Mouse (Mus musculus): ENCODE data around the gene Adm. TPM values are rescaled to one million over a fixed set of nuclear protein-coding genes. Genes with fewer than 3 reads are reported as not detected.
"Not testable (repeated sequence)": the region's sequence is repeated elsewhere in the genome, so short reads cannot be mapped to it uniquely, and the experiment has no call there.

Adm gene
- polyA plus RNA-seq (2015; fragmentation: Nextera tagmentation; extraction: Ambion mirVana), result 4.1 and 4.6 TPM in 2 replicates

DNA sequence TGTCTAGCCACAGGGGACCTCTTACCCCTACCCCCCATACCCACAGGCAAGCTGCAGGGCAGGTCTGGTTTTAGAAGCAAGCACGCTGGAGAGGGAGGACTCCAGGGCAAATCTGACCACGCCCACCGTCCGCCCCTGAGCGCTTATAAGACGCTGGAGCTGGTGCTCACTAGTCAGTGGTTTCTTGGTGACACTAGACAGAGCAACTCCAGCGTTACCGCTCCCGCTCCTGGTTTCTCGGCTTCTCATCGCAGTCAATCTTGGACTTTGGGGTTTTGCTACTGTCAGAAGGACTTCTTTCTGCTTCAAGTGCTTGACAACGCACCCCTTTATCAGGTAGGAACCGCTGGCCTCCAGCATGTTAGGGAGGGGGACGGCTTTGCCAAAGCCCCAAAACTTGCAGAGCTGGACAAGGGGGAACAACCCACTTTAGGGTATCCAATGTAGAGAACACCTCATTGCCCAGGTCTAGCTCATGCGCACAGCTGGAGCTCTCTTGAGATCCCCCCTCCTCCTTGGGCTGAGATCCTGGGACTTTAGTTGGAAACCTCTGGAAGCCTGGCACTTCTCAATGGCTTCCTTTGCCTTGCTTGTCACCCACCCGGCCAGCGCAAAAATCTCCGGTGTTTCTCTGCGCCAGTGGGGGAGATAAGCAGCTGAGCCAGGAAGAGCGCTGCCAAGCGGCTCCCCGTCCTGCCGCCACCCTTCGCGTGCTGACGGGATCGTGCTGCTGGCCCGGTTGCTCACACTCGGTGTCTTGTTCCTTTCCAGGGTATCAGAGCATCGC lies at the start of gene Adm:
Gene Adm (plus strand): TSS at position 176 of the 787 bp plus-strand sequence.
- Histone ChIP-seq H3K36me3 (ENCODE audit: control insufficient read depth, insufficient read depth, low read length) (no peaks in the 10 kb centered on the region), H3K27ac (ENCODE audit: low read length) (no peak within 1 kb of the TSS), H3K27me3 (ENCODE audit: control insufficient read depth, insufficient read depth, low read length) (peaks cover 13% of the 10 kb centered on the region; the same call in 1 of the 2 replicates), H3K9me3 (replicated peaks; ENCODE audit: control insufficient read depth, low read length) (no peaks in the 10 kb centered on the region), H3K9ac (ENCODE audit: low read length) (peak within 1 kb of the TSS; percentile 71), H3K4me1 (ENCODE audit: control insufficient read depth, insufficient read depth, low read length) (peaks cover 13% of the 10 kb centered on the region), H3K4me3 (replicated peaks; ENCODE audit: low read length) (peak within 1 kb of the TSS; percentile 54), H3K4me2 (ENCODE audit: low read depth, low read length) (peak within 1 kb of the TSS; percentile 86)
- ATAC-seq (ENCODE audit: insufficient read depth, low FRiP score), result peak; percentile 58; the same call in 1 of the 2 replicates
- WGBS, result 1% methylated on average over 30 of the region's 30 CpGs

DNA sequence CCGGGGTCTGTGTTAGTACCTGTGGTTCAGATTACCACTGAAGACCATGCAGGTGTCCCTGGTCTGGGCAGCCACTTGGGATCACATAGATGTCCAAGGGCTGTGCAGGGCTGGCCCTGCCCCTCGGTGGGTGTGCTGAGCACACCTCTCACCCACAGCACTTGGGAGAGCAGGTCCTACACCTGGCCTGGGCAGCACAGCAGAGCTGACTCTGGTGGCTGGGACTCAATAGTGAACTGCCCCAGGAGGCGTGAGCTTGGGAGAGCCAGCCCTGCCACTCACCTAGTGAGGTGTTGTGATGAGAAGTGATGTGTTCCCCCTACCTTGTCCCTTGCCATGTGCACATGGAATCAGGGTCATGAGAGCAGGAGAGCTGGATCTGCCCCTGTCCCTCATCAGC lies 43.8 kb upstream of the Adm start:
- WGBS, result 93% methylated on average over 3 of the region's 3 CpGs
- Histone ChIP-seq H3K9ac (ENCODE audit: low read length) (no peak overlapping the region), H3K27ac (ENCODE audit: low read length) (no peak overlapping the region), H3K36me3 (ENCODE audit: control insufficient read depth, insufficient read depth, low read length) (no peaks in the 10 kb centered on the region), H3K4me3 (replicated peaks; ENCODE audit: low read length) (no peak overlapping the region), H3K27me3 (ENCODE audit: control insufficient read depth, insufficient read depth, low read length) (no peaks in the 10 kb centered on the region), H3K4me2 (ENCODE audit: low read depth, low read length) (no peak overlapping the region), H3K9me3 (replicated peaks; ENCODE audit: control insufficient read depth, low read length) (no peaks in the 10 kb centered on the region), H3K4me1 (ENCODE audit: control insufficient read depth, insufficient read depth, low read length) (no peaks in the 10 kb centered on the region)
- no peak for ATAC-seq (ENCODE audit: insufficient read depth, low FRiP score)

DNA sequence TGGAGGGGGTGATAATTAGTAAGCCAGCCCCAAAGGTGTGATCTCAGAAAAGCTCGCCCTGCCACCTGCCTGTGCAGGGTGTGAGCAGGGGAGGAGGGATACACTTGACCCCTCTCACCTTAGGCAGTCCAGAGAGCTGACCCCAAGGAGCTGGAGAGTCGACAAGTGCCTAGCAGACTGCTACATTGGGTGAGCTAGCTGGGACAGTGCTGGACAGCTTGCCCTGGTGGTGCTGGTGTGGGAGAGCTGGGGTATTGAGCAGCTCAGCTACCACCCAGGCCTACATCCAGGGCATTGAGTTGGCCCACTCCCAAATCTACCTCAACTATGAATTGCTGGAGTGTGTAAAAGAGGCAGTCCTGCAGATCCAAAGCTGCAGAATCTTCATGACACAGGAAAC lies 43.3 kb upstream of the Adm start:
- H3K27ac ChIP-seq (ENCODE audit: low read length), result no peak overlapping the region
- H3K4me1 ChIP-seq (ENCODE audit: control insufficient read depth, insufficient read depth, low read length), result no peaks in the 10 kb centered on the region
- no peak overlapping the region for H3K9ac ChIP-seq (ENCODE audit: low read length)
- no peak overlapping the region for H3K4me2 ChIP-seq (ENCODE audit: low read depth, low read length)
- H3K9me3 ChIP-seq (replicated peaks; ENCODE audit: control insufficient read depth, low read length), result no peaks in the 10 kb centered on the region
- H3K4me3 ChIP-seq (replicated peaks; ENCODE audit: low read length), result no peak overlapping the region
- 54% methylated on average over 2 of the region's 2 CpGs for WGBS
- ATAC-seq (ENCODE audit: insufficient read depth, low FRiP score), result 0 out of 2 replicates have a peak, but pooled peaks have one; percentile 13
- no peaks in the 10 kb centered on the region for H3K27me3 ChIP-seq (ENCODE audit: control insufficient read depth, insufficient read depth, low read length)
- H3K36me3 ChIP-seq (ENCODE audit: control insufficient read depth, insufficient read depth, low read length), result no peaks in the 10 kb centered on the region

DNA sequence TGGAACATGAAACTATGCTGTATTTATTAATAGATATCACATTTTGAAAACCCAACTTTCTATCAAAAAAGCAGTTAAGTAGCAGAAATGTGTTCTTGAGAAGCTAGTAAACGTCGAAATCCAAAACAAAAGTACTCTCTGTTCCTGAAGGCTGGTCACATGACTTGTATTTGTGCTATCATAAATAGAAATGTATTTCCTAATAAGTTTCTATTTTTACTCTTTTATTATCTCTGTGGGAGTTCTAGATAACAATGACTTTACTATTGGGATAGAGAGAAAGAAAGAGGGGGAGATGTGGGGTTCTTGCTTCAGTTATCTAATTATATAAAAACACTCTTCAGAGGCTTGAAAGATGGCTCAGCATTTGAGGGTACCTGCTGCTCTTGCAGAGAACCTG lies 42.2 kb upstream of the Adm start:
- H3K27ac ChIP-seq (ENCODE audit: low read length), result no peak overlapping the region
- no peaks in the 10 kb centered on the region for H3K36me3 ChIP-seq (ENCODE audit: control insufficient read depth, insufficient read depth, low read length)
- no peaks in the 10 kb centered on the region for H3K27me3 ChIP-seq (ENCODE audit: control insufficient read depth, insufficient read depth, low read length)
- ATAC-seq (ENCODE audit: insufficient read depth, low FRiP score), result no peak
- H3K4me2 ChIP-seq (ENCODE audit: low read depth, low read length), result no peak overlapping the region
- WGBS, result 68% methylated on average over 2 of the region's 2 CpGs
- no peak overlapping the region for H3K9ac ChIP-seq (ENCODE audit: low read length)
- no peaks in the 10 kb centered on the region for H3K9me3 ChIP-seq (replicated peaks; ENCODE audit: control insufficient read depth, low read length)
- no peaks in the 10 kb centered on the region for H3K4me1 ChIP-seq (ENCODE audit: control insufficient read depth, insufficient read depth, low read length)
- H3K4me3 ChIP-seq (replicated peaks; ENCODE audit: low read length), result no peak overlapping the region

DNA sequence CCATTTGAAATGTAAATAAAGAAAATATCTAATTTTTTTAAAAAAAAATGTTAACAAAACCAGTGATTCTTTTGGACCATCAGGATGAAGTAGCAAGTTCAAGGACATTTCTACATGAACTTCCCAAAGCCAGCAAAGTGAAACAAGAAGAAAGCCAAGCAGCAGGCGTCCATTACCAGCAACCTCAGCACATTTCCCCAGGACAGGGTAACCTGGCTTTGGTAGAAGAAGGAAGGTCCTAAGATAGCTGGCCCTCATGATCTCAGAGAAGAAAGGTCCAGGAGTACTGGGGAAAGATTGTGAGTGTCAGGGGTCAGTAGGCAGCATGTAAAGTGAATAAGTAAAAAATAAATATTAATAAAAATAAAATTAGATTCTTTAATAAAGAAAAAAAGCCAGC lies 39.7 kb upstream of the Adm start:
- H3K27ac ChIP-seq (ENCODE audit: low read length), result no peak overlapping the region
- no peak overlapping the region for H3K4me3 ChIP-seq (replicated peaks; ENCODE audit: low read length)
- H3K9ac ChIP-seq (ENCODE audit: low read length), result no peak overlapping the region
- H3K4me1 ChIP-seq (ENCODE audit: control insufficient read depth, insufficient read depth, low read length), result no peaks in the 10 kb centered on the region
- no peaks in the 10 kb centered on the region for H3K9me3 ChIP-seq (replicated peaks; ENCODE audit: control insufficient read depth, low read length)
- H3K4me2 ChIP-seq (ENCODE audit: low read depth, low read length), result no peak overlapping the region
- no peak for ATAC-seq (ENCODE audit: insufficient read depth, low FRiP score)
- H3K36me3 ChIP-seq (ENCODE audit: control insufficient read depth, insufficient read depth, low read length), result no peaks in the 10 kb centered on the region
- no peaks in the 10 kb centered on the region for H3K27me3 ChIP-seq (ENCODE audit: control insufficient read depth, insufficient read depth, low read length)
- WGBS, result 71% methylated on average over 1 of the region's 1 CpGs

DNA sequence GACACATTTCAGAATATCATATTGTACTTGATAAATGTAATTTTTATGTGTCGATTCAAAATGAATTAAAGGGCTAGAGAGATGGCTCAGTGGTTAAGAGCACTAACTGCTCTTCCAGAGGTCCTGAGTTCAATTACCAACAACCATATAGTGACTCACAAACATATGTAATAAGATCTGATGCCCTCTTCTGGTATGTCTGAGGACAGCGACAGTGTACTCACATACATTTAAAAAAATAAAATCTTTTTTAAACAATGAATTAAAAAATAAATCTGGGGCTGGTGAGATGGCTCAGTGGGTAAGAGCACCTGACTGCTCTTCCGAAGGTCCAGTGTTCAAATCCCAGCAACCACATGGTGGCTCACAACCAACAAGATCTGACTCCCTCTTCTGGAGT lies 33.5 kb upstream of the Adm start:
- not testable (repeated sequence) for H3K27me3 ChIP-seq (ENCODE audit: control insufficient read depth, insufficient read depth, low read length); H3K9ac ChIP-seq (ENCODE audit: low read length); H3K4me3 ChIP-seq (replicated peaks; ENCODE audit: low read length); H3K9me3 ChIP-seq (replicated peaks; ENCODE audit: control insufficient read depth, low read length); H3K27ac ChIP-seq (ENCODE audit: low read length); H3K4me2 ChIP-seq (ENCODE audit: low read depth, low read length); ATAC-seq (ENCODE audit: insufficient read depth, low FRiP score); H3K36me3 ChIP-seq (ENCODE audit: control insufficient read depth, insufficient read depth, low read length); H3K4me1 ChIP-seq (ENCODE audit: control insufficient read depth, insufficient read depth, low read length)
- WGBS, result 95% methylated on average over 3 of the region's 3 CpGs

DNA sequence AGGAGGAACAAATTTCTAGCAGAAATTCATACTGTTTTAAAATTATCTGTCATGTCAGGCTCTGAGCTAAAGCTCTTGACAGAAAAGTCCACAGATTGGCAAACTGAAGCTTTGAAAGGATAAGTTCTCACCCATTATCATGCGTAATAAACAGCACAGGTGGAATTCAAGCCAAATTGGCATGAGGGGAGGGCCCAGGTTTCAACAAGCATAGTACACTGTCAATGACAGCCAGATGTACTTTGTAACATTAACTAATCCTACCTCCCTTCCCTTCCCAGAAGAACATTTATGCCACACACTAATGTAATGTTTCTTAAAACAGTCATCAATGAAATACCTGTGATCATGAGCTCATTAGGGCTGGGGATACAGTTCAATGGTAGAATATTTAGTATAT lies 30.3 kb upstream of the Adm start:
- no peak overlapping the region for H3K4me2 ChIP-seq (ENCODE audit: low read depth, low read length)
- H3K4me3 ChIP-seq (replicated peaks; ENCODE audit: low read length), result no peak overlapping the region
- no peak for ATAC-seq (ENCODE audit: insufficient read depth, low FRiP score)
- 0 out of 2 replicates have a peak, but pooled peaks cover 3% of the 10 kb centered on the region for H3K36me3 ChIP-seq (ENCODE audit: control insufficient read depth, insufficient read depth, low read length)
- no peak overlapping the region for H3K9ac ChIP-seq (ENCODE audit: low read length)
- H3K27ac ChIP-seq (ENCODE audit: low read length), result no peak overlapping the region
- H3K4me1 ChIP-seq (ENCODE audit: control insufficient read depth, insufficient read depth, low read length), result no peaks in the 10 kb centered on the region
- no peaks in the 10 kb centered on the region for H3K27me3 ChIP-seq (ENCODE audit: control insufficient read depth, insufficient read depth, low read length)
- WGBS, result 83% methylated on average over 1 of the region's 1 CpGs
- no peaks in the 10 kb centered on the region for H3K9me3 ChIP-seq (replicated peaks; ENCODE audit: control insufficient read depth, low read length)

DNA sequence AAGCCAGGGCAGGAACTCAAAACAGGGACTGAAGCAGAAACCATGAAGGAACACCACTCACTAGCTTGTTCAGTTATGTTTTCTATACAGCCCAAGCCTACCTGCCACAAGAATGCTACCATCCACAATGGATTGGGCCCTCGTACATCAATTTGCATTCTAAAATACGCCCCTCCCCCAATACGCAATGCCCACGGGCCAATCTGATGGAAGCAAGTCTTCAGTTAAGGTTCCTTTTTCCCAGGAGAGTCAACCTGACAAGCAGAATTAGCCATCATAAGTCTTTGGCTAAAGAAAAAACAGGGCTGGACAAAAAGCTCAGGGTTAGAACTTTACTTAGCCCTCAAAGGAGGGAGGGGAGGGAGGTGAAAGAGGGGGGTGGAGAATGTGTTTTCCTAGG lies 22.0 kb upstream of the Adm start:
- no peaks in the 10 kb centered on the region for H3K27me3 ChIP-seq (ENCODE audit: control insufficient read depth, insufficient read depth, low read length)
- H3K36me3 ChIP-seq (ENCODE audit: control insufficient read depth, insufficient read depth, low read length), result no peaks in the 10 kb centered on the region
- no peak overlapping the region for H3K4me2 ChIP-seq (ENCODE audit: low read depth, low read length)
- no peaks in the 10 kb centered on the region for H3K4me1 ChIP-seq (ENCODE audit: control insufficient read depth, insufficient read depth, low read length)
- WGBS, result 82% methylated on average over 4 of the region's 4 CpGs
- H3K4me3 ChIP-seq (replicated peaks; ENCODE audit: low read length), result no peak overlapping the region
- no peak overlapping the region for H3K27ac ChIP-seq (ENCODE audit: low read length)
- ATAC-seq (ENCODE audit: insufficient read depth, low FRiP score), result no peak
- H3K9me3 ChIP-seq (replicated peaks; ENCODE audit: control insufficient read depth, low read length), result no peaks in the 10 kb centered on the region
- no peak overlapping the region for H3K9ac ChIP-seq (ENCODE audit: low read length)

DNA sequence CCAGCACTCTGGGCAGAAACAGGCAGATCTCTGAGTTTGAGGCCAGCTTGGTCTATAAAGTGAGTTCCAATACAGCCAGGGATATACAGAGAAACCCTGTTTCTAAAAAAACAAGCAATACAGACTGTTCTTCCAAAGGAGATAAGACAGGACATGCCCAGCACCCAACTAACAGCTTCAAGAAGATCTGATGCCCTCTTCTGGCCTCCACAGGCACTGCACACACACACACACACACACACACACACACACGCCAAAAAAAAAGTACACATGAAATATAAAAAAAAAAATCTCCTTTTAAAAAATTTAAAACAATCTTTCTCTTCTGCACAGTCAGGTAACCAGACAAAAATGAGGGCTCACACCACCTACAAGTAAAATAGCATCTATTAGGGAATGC lies 20.6 kb upstream of the Adm start:
- WGBS, result 90% methylated on average over 1 of the region's 1 CpGs
- no peaks in the 10 kb centered on the region for H3K36me3 ChIP-seq (ENCODE audit: control insufficient read depth, insufficient read depth, low read length)
- no peak overlapping the region for H3K4me3 ChIP-seq (replicated peaks; ENCODE audit: low read length)
- no peak overlapping the region for H3K4me2 ChIP-seq (ENCODE audit: low read depth, low read length)
- no peak overlapping the region for H3K27ac ChIP-seq (ENCODE audit: low read length)
- H3K27me3 ChIP-seq (ENCODE audit: control insufficient read depth, insufficient read depth, low read length), result no peaks in the 10 kb centered on the region
- no peaks in the 10 kb centered on the region for H3K9me3 ChIP-seq (replicated peaks; ENCODE audit: control insufficient read depth, low read length)
- H3K9ac ChIP-seq (ENCODE audit: low read length), result no peak overlapping the region
- no peak for ATAC-seq (ENCODE audit: insufficient read depth, low FRiP score)
- 0 out of 2 replicates have a peak, but pooled peaks cover under 1% of the 10 kb centered on the region for H3K4me1 ChIP-seq (ENCODE audit: control insufficient read depth, insufficient read depth, low read length)
